26 mouse cellular contexts compared by ENCODE assay signal in the genomic region with DNA sequence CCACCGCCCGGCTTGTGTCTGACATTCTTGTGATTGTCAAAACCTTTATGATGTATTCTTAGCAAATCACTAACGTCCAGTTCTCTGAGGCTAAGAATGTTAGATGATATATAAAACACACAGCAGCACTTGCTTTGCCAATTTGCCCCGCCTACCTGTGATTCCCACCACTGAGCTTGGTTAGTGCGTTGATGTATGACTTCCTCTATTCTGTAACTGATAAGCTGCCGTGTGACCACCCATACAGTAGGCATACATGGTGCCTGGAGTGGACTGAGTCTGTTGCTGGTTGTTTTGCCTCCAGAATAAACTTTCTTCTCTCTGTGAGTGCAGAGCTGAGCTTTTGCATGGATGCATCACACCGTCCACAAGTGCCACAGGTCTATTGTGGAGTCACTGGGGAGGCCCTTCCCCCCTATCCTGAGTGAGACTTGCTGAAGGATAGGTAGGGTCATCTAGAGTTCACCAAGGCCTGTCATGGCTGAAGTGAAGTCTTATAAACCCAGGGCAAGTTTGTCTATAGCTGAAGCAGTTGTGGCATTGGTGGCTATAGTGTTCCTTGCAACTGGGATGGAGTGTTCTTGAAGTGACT. TPM values are rescaled to one million over a fixed set of nuclear protein-coding genes. Genes with fewer than 3 reads are reported as not detected.
A peak's percentile ranks its signal among the peaks of the same experiment; 100 is the strongest.
DNase-seq lines count a peak whose midpoint lies in the region; ATAC-seq lines count a peak whose summit lies in the region.
"Had no signal": no experiment of that assay in that cellular context is flagged by ENCODE, and none has a peak within 500 bp of the region (broad histone marks: within the 10 kb centered on the region; RNA-seq: fewer than 3 reads in every experiment).

No protein-coding gene starts in this region.

- ATAC-seq in megakaryocyte, adult 5-6 weeks (ENCODE audit: poor library complexity, severe bottlenecking), result peak; percentile 57
- ATAC-seq in activated CD4-positive, CD25-positive, alpha-beta regulatory T cell, adult 4 months, result no peak
- ATAC-seq: forebrain, embryonic 14.5 days; intestine, embryonic 16.5 days; midbrain, embryonic 13.5 days had no signal

- WGBS in heart, embryonic 10.5 days, result 67% methylated on average over 7 of the region's 7 CpGs

- no peaks in the 10 kb centered on the region for H3K27me3 ChIP-seq in heart, embryonic 10.5 days (ENCODE audit: insufficient read depth, poor library complexity, severe bottlenecking)
- H3K27me3 ChIP-seq: CH12.LX; heart, embryonic 15.5 days; hindbrain, embryonic 15.5 days; limb, embryonic 12.5 days; midbrain, embryonic 13.5 days had no signal

- no peaks in the 10 kb centered on the region for H3K9me3 ChIP-seq in heart, embryonic 10.5 days
- H3K9me3 ChIP-seq: heart, embryonic 15.5 days; hindbrain, embryonic 15.5 days; limb, embryonic 12.5 days; midbrain, embryonic 13.5 days had no signal

- peak overlapping the region; percentile 10; the same call in 1 of the 2 replicates for H3K27ac ChIP-seq in heart, embryonic 10.5 days
- H3K27ac ChIP-seq: heart, embryonic 15.5 days; hindbrain, embryonic 15.5 days; limb, embryonic 12.5 days; midbrain, embryonic 13.5 days had no signal

- DNase-seq in heart, embryonic 10.5 days (ENCODE audit: low spot score), result peak; percentile 58
- DNase-seq in heart, postnatal 25 days (ENCODE audit: low spot score), result no peak
- DNase-seq in A20 (ENCODE audit: low read depth, low spot score), result peak; percentile 37
- DNase-seq in R1 (ENCODE audit: low read depth, low spot score), result peak; percentile 57
- DNase-seq in thymus, postnatal 10 days (ENCODE audit: low spot score in 2 of 2), result no peak
- no peak for DNase-seq in spleen, adult 12 weeks (ENCODE audit: low spot score)
- DNase-seq: adrenal gland, adult 2 months; cerebellum, adult 11-12 months; cerebellum, postnatal 10 days; heart, adult 18-20 months; heart, postnatal 4 days; kidney, postnatal 25 days; layer of hippocampus, postnatal 36 days; lung, adult 18-20 months; lung, postnatal 10 days; spleen, adult 18-20 months; thymus, postnatal 4 days had no signal

- intact Hi-C loops in heart, postnatal 25 days (cut with DNase I), result no loop called here

- peaks cover 32% of the 10 kb centered on the region for H3K4me1 ChIP-seq in heart, embryonic 10.5 days
- H3K4me1 ChIP-seq: hindbrain, embryonic 15.5 days; limb, embryonic 12.5 days had no signal

- peaks cover 9% of the 10 kb centered on the region; the same call in 1 of the 2 replicates for H3K36me3 ChIP-seq in heart, embryonic 10.5 days
- H3K36me3 ChIP-seq: heart, embryonic 15.5 days had no signal

- H3K4me3 ChIP-seq in heart, embryonic 10.5 days, result no peak overlapping the region
- H3K4me3 ChIP-seq: heart, embryonic 15.5 days; hindbrain, embryonic 15.5 days; limb, embryonic 12.5 days; midbrain, embryonic 13.5 days had no signal

RNA-seq across cellular contexts. Expression of gene Hspbap1, which starts 14.1 kb away (rescaled TPM):
- 16.5 and 21.8 TPM in 2 replicates for polyA plus RNA-seq in heart, embryonic 10.5 days (2016; fragmentation: Nextera tagmentation; extraction: Ambion mirVana)
- 1 to 10 TPM; 3.0 to 3.1 TPM for total RNA-seq in heart, postnatal 25 days (2021)
- total RNA-seq in megakaryocyte, adult 5-6 weeks (2015), result 6.6 and 7.3 TPM in 2 replicates
- total RNA-seq in megakaryocyte, adult 5-6 weeks (2017), result 6.1 and 6.7 TPM in 2 replicates
- 10 to 100 TPM; 22.4 to 28.9 TPM for polyA plus RNA-seq in activated CD4-positive, CD25-positive, alpha-beta regulatory T cell, adult 4 months (2017; shearing (Covaris generic))

RNA-seq across cellular contexts. Expression of gene Dirc2, which starts 15.1 kb away (rescaled TPM):
- 8.9 and 14.2 TPM in 2 replicates for polyA plus RNA-seq in heart, embryonic 10.5 days (2016; fragmentation: Nextera tagmentation; extraction: Ambion mirVana)
- 10 to 100 TPM; 54.2 to 63.4 TPM for total RNA-seq in heart, postnatal 25 days (2021)
- total RNA-seq in megakaryocyte, adult 5-6 weeks (2015), result 17.8 and 23.2 TPM in 2 replicates
- 13.0 and 14.1 TPM in 2 replicates for total RNA-seq in megakaryocyte, adult 5-6 weeks (2017)
- polyA plus RNA-seq in activated CD4-positive, CD25-positive, alpha-beta regulatory T cell, adult 4 months (2017; shearing (Covaris generic)), result 1 to 10 TPM; 1.9 to 2.5 TPM

Comparison
In these comparisons a context has a peak if more than half of its experiments do, and no peak if none do; other contexts are left out.
1. DNase-seq: peak in heart, embryonic 10.5 days (single experiment), A20 (single experiment) and R1 (single experiment); none in heart, postnatal 25 days (single experiment), thymus, postnatal 10 days (0 of 2) and spleen, adult 12 weeks (single experiment).